Mouse (Mus musculus): ENCODE measurements around the gene Agpat2.

Gene Agpat2

DNA sequence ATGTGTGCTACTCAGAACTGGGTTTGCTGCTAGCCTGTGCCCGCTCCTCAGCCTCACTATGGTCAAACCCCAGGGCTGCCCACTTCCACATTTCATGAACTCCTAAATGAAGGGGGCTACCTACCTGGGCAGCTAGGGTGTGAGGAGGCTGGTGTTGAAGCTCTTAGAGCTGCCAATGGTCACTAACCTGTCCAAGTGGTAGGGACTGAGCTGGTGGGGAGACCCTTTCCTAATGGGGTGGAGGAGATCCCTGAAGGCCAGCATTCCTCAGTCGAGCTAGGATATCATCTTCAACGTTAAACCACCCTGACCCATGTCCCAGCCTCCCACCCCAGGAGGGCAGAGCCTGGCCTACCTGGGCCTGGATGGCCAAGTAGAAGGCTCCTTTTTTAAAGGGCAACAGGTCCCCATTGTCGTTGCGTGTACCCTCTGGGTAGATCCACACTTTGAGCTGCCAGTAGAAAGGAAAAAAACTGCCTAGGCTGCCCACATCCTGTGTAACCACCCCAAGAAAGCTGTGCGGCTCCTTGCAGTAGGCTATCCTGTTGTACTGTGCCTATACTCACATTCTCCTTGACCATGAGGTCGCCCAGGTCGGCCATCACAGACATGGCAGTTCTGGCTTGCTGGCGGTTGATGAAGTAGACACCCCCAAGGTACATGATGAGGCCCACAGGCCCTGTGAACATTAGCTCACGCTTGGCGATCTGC, 8.3 kb downstream of the Agpat2 start:
- no peak for DNase-seq (ENCODE audit: low spot score)

DNA sequence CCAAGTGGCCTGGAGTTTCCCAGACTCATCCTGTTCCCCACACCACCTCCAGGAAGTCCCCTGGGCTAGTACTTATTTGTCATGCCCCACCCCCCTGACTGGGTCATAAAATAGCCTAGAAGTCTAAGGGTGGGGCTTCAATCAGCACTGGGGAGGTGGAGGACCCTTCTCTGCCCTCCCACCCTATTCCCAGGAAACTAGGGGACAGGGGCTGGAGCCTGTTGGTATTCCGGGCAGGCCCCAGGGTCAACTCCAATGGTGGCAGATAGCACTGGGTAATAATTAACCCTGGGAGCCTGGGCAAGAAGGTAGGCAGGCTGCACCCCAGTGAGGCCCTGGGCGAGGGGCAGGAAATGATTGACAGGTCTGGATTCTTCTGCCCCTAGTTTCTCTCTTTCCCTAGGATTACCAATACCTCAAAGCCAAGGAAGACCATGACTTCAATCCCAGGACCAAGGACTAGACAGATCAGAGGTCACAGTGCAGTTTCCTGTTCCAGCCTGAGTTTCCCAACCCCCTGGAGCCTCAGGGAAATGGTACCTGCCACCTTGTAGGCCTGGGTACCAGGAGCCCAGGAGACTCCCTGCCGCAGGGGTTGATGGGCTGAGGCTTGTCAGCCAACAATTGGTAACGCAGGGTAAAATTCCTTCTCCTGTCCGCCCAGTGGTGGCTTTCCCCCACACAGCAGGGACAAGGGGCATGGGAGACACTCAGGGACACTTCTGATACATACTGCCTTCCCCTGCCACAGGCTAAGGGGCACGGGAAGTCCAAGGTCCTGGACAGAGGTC, 9.1 kb downstream of the Agpat2 start:
- DNase-seq (ENCODE audit: low spot score) = no peak

DNA sequence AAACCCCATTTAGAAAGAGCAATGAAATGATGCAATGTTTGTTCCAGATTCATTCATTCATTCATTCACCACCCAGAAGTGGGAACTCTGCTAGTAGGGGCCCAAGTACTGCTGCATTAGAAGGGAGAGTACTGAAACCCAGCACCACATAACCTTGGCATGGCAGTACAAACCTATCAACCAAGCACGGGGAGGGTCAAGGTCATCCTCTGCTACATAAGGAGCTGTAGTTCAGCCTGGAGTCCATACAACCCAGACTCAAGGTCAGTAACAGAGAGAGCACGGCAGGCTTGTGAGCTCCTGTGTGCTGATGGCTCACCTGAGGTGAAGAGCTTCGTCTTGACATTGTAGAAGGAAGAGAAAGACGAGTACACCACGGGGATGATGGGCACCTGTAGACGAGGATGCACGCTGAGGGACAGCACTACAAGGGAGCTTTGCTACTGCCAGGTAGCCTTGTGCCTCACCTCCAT, 9.7 kb downstream of the Agpat2 start:
- no peak for DNase-seq (ENCODE audit: low spot score)

DNA sequence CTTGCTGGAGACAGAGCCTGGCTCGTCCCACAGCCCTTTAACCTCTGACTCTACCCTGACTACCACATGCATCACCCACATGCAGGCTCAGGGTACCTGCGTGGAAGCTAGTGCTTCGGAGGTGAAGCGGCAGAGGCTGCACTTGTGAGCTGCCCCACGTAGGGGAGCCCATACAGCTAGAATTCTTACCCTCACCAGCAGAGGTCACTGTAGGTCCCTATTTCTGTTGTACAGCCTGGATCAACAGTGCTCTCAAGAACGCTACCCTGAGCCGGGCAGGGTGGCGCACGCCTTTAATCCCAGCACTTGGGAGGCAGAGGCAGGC, 10.2 kb downstream of the Agpat2 start:
- no peak for DNase-seq (ENCODE audit: low spot score)

DNA sequence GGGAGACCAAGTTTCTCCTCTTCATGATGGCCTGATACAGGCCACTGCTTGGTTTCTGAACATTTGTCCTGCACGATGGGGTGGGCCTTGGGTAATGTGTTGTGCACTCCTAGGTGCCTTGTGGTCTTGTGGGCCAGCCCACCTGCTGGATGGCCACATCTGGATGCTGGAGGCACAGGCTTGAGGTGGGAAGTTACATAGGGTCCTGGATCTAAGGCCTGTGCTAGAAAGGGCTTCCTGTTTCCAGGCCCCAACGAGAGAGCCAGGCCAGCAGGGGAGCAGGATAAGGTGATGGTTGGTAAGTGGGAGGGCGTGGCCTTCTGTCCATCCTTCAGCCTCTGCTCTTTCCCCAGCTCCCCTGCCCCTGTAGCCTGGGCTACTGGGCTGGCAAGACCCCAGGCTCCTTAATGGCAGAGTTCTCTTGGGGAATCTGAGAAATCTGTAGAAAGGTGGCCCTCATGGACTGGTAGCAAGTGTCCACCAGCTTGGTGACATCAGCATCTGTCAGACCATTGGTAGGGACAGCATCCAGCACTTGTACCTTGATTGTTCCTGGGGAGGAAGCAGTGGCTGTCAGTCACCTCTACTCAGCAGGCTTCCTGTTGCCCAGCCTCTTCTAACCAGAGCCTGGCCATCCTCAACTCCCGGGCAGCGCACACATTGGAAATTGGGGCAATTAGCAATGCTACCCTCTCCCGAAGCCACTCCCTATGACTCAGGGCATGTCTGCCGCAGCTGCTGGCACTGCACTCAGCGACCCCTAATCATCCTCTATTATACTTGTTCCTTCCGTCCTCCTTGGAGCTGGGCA, 10.8 kb downstream of the Agpat2 start:
- DNase-seq (ENCODE audit: low spot score) = no peak

DNA sequence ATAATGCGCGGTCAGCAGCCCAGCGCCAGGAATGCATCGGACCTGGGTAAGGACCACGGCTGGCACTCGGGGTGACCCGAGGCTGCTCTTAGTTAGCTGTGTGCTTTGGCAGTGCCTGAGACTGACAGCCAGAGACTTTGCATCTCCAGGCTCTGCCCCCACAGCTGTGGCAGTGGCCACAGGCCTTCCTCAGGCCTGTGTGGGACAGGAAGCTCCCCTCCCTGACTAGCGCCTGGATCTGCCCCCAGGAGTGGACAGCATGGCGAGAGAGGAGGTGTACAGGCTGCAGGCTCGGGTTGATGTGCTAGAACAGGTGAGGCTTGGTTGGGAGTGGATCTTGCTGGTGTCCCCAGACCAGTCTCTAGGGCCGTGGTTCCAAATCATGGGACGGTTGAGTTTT, 12.8 kb downstream of the Agpat2 start:
- no peak for DNase-seq (ENCODE audit: low spot score)

DNA sequence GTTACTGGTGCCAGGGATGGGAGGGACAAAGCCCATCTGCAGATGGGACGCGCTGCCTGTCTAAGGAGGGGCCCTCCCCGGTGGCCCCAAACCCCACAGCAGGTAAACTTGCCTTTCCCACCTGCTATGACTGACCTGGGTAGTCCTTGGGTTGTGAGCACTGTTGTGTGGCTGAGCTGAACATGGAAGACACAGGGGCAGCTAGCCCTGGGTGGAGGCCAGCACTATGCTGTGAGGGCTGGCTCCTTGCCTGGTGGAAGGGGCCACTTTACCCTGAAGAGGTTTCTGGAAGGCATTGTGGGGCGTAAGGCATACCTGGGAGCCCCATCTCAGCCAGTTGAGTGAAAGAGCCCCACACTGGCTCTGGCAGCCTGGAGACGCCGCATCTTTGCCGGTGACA, 13.3 kb downstream of the Agpat2 start:
- no peak for DNase-seq (ENCODE audit: low spot score)

DNA sequence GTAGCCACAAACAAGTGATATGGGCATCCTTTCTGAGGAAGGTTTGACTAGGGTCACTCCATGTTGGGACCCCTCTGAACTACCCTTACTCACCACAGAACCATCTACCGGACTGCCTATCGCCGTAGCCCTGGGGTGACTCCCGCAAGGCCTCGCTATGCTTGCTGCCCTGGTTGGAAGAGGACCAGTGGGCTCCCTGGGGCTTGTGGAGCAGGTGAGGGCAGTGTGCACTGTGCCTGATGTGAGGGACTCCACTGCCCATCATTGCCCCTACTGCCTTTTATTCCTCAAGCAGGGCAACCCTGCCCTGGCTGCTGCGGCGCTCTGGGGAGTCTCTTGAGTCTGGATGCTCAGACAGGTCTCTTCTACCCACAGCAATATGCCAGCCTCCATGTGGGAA, 13.9 kb downstream of the Agpat2 start:
- DNase-seq (ENCODE audit: low spot score) = no peak

DNA sequence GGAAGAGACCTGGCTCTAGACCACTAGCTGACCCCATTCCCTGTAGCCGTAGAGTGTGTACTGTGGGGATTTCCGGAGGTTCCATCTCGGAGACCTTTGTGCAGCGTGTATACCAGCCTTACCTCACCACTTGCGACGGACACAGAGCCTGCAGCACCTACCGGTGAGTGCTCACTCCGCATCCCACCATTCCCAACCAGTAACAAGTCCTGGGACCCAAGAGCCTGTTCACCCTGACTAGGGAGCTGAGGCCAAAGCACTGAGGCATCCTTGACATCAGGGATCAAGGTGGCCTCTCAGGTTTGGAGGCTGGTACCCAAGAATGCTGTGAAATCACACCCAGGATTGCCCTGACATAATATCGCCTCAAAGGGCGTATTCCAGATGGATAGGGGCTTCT, 14.9 kb downstream of the Agpat2 start:
- no peak for DNase-seq (ENCODE audit: low spot score)

DNA sequence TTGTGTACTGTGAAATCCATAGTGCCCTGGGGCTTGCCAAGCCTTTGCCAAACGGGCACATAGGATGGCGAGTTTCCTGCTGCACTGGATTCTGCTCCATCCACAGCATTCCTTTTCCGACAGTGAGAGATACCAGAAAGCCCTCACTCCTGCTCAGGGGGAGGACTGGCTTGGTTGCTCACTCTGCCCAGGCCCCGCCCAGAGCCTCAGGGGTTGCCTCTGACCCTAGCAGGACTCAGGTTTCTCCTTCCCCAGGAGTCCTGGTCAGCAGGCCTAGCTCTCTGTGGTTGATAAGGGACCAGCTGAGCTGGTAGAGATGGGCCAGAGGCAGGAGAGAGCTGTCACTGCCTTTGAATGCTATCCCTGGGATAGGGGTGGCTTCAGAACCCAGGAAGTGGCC, 15.6 kb downstream of the Agpat2 start:
- no peak for DNase-seq (ENCODE audit: low spot score)

DNA sequence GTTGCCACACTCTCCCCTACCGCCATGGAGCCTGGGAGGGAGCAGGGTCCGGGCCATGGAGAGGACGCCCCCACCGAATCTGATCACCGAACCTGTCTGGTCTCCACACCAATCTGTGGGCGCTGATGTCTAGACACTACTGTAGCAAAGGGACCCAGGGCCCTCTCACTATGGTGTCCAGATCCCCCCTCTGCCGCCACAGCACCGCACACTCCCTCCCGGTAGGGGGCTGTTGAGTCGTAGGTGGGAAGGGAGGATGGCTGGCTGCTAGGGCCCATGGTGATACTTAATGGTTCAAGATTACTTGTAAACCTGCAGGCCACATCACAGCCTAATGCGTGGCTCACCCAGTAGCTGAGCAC, 17.2 kb downstream of the Agpat2 start:
- no peak for DNase-seq (ENCODE audit: low spot score)

DNA sequence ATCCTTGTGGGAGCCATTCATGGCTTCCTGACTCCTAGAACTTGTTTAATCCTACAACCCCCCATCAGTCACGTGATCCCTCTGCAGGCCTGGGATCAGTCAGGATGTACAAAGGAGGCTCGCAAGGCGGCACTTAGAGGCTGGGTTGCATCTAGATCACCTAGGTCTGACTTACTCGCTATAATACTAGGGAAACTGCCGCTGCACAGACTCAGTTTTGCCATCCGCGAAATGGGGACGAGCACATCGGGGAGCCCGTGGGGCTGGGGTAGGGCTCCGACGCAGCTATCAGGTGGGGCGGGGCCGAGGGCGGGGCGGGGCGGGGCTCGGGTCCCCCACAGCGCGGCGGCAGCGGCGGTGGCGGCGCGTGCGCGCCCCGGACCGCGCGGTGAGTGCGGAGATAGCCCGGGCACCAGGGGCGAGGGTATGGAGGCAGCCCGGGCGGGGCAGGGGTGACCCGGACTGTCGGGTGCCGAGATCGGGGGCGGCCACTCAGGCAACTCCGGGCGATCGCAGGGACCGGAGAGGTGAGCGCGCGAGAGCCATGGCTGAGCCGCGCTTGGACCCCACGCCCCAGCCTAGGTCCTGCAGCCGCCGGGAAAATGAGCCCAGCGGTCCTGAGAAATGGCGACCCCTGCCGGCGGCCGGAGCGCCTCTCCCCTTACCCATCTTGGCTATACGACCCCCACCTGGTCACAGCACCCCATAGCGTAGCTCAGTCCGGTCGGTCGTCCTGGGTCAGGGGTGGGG, 17.7 kb downstream of the Agpat2 start, which contains the start of gene Gm20532:
Gene Gm20532 (plus strand): TSS at position 346 of the 750 bp plus-strand sequence.
- peak; percentile 60 for DNase-seq (ENCODE audit: low spot score)

DNA sequence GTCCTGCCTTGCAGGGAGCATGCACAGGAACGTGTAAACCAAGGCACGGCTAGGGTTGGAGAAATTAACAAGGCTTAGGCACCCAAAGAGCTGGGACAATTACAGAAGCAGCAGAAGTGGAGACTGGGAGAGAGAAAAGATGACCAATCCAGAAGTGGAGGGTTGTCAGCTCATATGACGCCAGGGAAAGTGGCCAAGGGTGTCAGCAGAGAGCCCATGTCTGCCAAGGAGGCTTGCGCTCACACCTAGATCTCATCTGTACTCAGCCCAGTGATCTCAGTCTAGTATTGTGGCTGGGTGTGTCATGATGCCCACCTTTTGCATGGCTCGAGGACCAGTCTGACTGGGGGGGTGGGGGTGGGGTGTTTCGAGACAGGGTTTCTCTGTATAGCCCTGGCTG, 18.5 kb downstream of the Agpat2 start:
- DNase-seq (ENCODE audit: low spot score) = no peak

DNA sequence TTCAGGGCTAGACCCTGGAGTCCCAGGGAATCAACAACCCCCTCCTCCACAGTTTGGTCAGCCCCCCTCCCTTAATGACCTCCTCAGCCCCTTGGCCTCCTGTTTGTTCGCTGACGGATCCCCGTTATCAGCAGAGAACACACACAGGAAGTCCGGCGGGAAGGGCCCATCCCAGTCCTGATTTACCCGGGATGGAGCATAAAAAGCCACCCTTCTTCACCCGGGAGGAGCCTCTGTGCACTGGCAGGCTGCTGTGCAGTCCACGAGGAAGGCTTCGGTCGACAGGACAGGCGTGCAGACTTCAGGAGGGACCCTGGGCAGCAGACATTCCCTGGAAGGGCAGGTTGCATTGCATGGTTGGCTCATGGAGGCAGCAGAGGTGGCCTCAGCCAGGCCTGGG, 20.6 kb downstream of the Agpat2 start:
- DNase-seq (ENCODE audit: low spot score) = no peak

DNA sequence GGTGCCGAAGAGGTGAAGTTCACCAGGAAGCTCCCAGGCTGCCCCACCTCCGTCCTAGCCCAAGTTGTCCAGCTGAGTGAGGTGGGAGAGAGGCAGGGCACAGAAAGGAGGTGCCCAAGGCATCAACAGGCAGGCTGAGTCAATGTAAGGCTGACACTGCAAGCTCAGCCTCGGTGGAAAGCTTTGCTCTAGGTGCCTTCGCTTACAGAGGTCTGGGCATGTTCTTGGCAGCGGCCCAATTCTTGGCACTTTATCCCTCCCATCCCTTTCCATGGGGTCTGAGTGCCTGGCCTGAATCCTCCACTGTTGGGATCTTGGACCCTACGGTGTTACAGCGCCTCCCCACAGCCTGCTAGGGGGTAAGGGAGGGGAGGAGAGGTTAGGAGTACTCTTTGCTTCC, 21.5 kb downstream of the Agpat2 start:
- no peak for DNase-seq (ENCODE audit: low spot score)

DNA sequence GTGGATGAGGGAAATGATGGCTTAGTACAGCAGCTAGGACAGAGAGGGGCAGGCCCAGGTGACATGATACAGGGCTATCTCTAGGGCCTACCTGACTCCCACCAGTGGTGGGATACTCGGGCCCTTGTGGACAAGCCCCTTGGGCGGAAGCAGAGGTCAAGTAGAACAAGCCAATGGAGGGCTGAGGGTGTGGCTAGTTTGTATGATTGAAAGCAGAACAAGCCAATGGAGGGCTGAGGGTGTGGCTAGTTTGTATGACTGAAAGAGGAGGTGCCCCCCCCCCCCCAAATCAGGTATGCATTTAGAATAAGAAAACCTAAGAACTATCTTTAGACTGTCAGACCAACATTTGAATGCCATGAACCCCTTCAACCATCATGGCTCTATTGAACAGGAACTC, 22.0 kb downstream of the Agpat2 start:
- no peak for DNase-seq (ENCODE audit: low spot score)

DNA sequence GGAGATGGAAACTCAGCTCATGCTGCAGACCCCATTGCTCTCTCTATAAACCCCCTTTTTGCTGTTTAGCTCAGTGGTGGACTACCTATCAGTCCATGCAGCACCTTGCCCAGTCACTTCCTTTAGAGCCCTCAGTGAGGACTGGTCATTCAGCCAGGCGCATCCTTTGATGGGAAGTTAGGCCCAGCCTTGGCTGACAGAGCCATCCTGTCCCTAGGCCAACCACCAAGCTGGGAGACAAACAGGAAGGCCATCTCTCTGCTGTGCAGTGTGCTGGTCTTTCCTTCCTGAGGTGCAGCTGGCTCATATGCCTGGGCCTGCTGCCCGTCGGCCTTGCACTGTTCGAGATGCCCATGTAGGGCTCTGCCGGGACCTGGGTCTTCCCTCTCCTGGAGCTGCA, 23.5 kb downstream of the Agpat2 start:
- no peak for DNase-seq (ENCODE audit: low spot score)

DNA sequence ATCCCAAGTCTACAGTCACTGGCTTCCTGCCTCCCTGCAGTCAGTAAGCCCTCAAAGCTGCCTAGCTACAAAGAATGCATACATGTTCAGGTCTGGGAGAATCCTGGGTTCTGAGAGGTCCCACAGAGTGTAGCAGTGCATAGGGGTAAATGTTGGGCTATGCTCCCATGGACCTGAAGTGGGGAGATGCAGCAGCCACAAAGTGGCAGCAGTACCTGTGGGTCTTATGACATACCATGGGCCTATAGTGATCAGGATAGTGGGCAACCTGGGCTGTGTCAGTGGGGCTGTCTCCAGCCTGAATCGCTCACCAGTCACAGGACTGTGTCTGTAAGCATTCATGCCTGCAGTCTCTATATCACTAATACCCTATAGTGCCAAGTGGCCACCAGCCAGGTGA, 24.5 kb downstream of the Agpat2 start, which contains the start of gene Egfl7:
Gene Egfl7 (plus strand): TSS at position 301 of the 400 bp plus-strand sequence.
- DNase-seq (ENCODE audit: low spot score) = no peak

DNA sequence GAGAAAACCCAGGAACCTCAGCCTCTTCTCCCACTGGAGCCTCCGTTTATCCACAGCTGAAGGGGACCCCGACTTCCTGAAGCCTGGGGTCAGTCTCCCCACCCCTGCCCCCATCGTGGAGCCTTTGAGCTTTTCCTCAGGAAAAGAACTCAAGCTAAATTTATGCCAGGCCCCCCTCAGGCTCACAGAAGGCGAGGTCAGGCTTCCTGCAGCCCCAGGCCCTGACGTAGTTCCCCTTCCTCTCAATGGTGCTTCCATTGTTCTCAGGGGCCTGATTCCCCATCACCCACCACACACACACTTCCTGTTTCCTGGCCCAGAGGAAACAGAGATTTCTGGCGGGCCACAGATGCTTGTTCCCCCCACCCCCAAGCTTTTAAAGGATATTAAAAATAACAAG, 25.8 kb downstream of the Agpat2 start:
- DNase-seq (ENCODE audit: low spot score) = no peak

DNA sequence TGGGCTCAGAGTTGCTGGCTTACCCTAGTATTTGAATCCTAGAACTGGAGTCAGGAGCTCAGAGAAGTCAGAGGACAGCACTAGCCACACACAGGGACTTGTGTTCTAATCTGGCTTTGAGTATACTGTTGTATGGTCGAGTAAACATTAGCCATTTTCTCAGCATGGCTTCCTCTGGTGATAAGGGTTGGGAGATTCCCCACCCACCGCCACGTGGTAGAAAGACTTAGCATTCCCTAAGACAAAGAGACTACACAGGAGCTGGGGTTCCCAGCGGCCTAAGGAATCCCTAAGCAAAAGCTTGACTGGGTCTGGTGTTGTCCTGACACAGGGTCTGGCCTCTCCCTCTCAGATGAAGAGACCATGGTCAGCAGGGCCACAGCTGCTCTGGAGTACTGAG, 27.8 kb downstream of the Agpat2 start:
- no peak for DNase-seq (ENCODE audit: low spot score)

DNA sequence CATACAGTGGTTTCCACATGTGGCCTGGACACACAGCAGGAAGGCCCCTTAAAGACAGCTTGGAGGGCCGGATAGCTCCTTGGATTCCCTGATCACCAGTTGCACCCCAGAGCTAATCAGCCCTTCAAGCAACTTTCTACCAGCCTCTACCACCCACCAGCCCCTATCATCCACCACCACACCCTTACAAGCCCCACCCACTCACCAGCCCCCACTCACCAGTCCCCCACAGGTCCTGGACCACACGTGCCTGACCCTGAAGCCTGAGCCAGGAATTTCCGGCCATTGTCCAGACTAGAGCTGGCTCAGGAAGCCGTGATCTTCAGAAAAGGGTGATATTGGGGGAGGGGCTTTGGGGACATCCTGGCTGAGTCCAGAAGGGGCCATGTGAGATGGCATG, 28.4 kb downstream of the Agpat2 start:
- no peak for DNase-seq (ENCODE audit: low spot score)

DNA sequence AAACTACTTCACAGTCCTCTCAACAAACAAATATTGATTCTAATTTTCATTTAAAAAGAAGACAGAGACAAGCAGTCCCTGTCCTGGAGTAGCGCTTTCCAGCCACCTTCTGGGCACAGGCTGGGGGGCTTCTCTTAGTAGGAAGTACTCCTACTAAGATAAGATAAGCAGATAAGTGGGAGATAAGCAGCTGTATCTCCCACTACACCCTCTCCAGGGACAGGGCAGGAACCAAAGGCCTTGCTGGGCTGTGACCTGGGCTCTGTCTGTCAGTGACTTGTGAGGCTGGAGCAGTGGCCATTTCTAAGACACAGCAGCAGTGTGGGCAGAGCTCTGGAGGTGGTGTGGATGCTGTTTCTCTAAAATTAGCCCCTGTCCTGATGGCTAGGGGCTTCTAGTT, 28.8 kb downstream of the Agpat2 start:
- no peak for DNase-seq (ENCODE audit: low spot score)

Measured in urinary bladder, postnatal 25 days (tissue).